Mouse (Mus musculus): Measurements from ENCODE around the gene Gm14406. TPM values are rescaled to one million over a fixed set of nuclear protein-coding genes. Genes with fewer than 3 reads are reported as not detected.
"Not testable (repeated sequence)": the region's sequence is repeated elsewhere in the genome, so short reads cannot be mapped to it uniquely, and the experiment has no call there.

Gm14406 gene
- total RNA-seq (2021) (not detected), polyA plus RNA-seq (2012; rRNA removed) (not detected in 2 replicates)
- long read RNA-seq: 0 reads

GRCm38 (mm10) chr2:177577998-177578397, at the start of gene Gm14406:
Gm14406 (minus strand) TSS chr2:177578210.
- H3K27ac ChIP-seq; H3K9ac ChIP-seq (ENCODE audit: low read depth, low read length); H3K36me3 ChIP-seq (ENCODE audit: control insufficient read depth, insufficient read depth, low read length); DNase-seq; H3K79me2 ChIP-seq (replicated peaks; ENCODE audit: control insufficient read depth, insufficient read depth, low read length); H3K4me3 ChIP-seq; H3K27me3 ChIP-seq (ENCODE audit: control insufficient read depth, insufficient read depth, low read length); H3K4me1 ChIP-seq (ENCODE audit: control insufficient read depth, insufficient read depth, low read length); intact Hi-C loops (cut with DNase I): not testable (repeated sequence)
- 75% methylated on average over 2 of the region's 2 CpGs for WGBS

- H3K4me3 ChIP-seq; H3K4me1 ChIP-seq (ENCODE audit: control insufficient read depth, insufficient read depth, low read length); H3K27ac ChIP-seq; H3K36me3 ChIP-seq (ENCODE audit: control insufficient read depth, insufficient read depth, low read length); intact Hi-C loops (cut with DNase I); H3K27me3 ChIP-seq (ENCODE audit: control insufficient read depth, insufficient read depth, low read length); H3K79me2 ChIP-seq (replicated peaks; ENCODE audit: control insufficient read depth, insufficient read depth, low read length); DNase-seq; H3K9ac ChIP-seq (ENCODE audit: low read depth, low read length): not testable (repeated sequence)
- WGBS: 74% methylated on average over 1 of the region's 2 CpGs
Observed at GRCm38 (mm10) chr2:177575141-177575540, 2.9 kb downstream of the Gm14406 start.

- intact Hi-C loops (cut with DNase I); H3K27ac ChIP-seq; H3K27me3 ChIP-seq (ENCODE audit: control insufficient read depth, insufficient read depth, low read length); DNase-seq; H3K4me1 ChIP-seq (ENCODE audit: control insufficient read depth, insufficient read depth, low read length); H3K36me3 ChIP-seq (ENCODE audit: control insufficient read depth, insufficient read depth, low read length); H3K79me2 ChIP-seq (replicated peaks; ENCODE audit: control insufficient read depth, insufficient read depth, low read length); H3K4me3 ChIP-seq; H3K9ac ChIP-seq (ENCODE audit: low read depth, low read length): not testable (repeated sequence)
- WGBS: 52% methylated on average over 4 of the region's 4 CpGs
Observed at GRCm38 (mm10) chr2:177559365-177559764, 18.6 kb downstream of the Gm14406 start.

GRCm38 (mm10) chr2:177555261-177555660, 22.7 kb downstream of the Gm14406 start:
- H3K27ac ChIP-seq; H3K4me1 ChIP-seq (ENCODE audit: control insufficient read depth, insufficient read depth, low read length); H3K27me3 ChIP-seq (ENCODE audit: control insufficient read depth, insufficient read depth, low read length); H3K9ac ChIP-seq (ENCODE audit: low read depth, low read length); H3K79me2 ChIP-seq (replicated peaks; ENCODE audit: control insufficient read depth, insufficient read depth, low read length); intact Hi-C loops (cut with DNase I); DNase-seq; H3K4me3 ChIP-seq; H3K36me3 ChIP-seq (ENCODE audit: control insufficient read depth, insufficient read depth, low read length): not testable (repeated sequence)
- no CpG with 5 or more reads among the region's 1 CpGs for WGBS

- DNase-seq; H3K27me3 ChIP-seq (ENCODE audit: control insufficient read depth, insufficient read depth, low read length); H3K9ac ChIP-seq (ENCODE audit: low read depth, low read length); H3K4me1 ChIP-seq (ENCODE audit: control insufficient read depth, insufficient read depth, low read length); H3K36me3 ChIP-seq (ENCODE audit: control insufficient read depth, insufficient read depth, low read length); H3K4me3 ChIP-seq; H3K79me2 ChIP-seq (replicated peaks; ENCODE audit: control insufficient read depth, insufficient read depth, low read length); H3K27ac ChIP-seq: not testable (repeated sequence)
- 65% methylated on average over 5 of the region's 5 CpGs for WGBS
- intact Hi-C loops (cut with DNase I): loop anchor here (5.0 kb wide), 1 partner anchor 465 kb away; the partner anchor contains the start of gene Gm14401
Observed at GRCm38 (mm10) chr2:177537717-177538116, 40.3 kb downstream of the Gm14406 start.

GRCm38 (mm10) chr2:177537141-177537540, 40.9 kb downstream of the Gm14406 start:
- not testable (repeated sequence) for H3K36me3 ChIP-seq (ENCODE audit: control insufficient read depth, insufficient read depth, low read length); H3K9ac ChIP-seq (ENCODE audit: low read depth, low read length); H3K4me3 ChIP-seq; H3K27me3 ChIP-seq (ENCODE audit: control insufficient read depth, insufficient read depth, low read length); DNase-seq; H3K27ac ChIP-seq; H3K4me1 ChIP-seq (ENCODE audit: control insufficient read depth, insufficient read depth, low read length); H3K79me2 ChIP-seq (replicated peaks; ENCODE audit: control insufficient read depth, insufficient read depth, low read length)
- 72% methylated on average over 2 of the region's 2 CpGs for WGBS
- intact Hi-C loops (cut with DNase I): loop anchor here (5.0 kb wide), 1 partner anchor 465 kb away; the partner anchor contains the start of gene Gm14401

- Histone ChIP-seq H3K36me3 (ENCODE audit: control insufficient read depth, insufficient read depth, low read length) (no peaks in the 10 kb centered on the region), H3K4me3 (no peak overlapping the region), H3K4me1 (ENCODE audit: control insufficient read depth, insufficient read depth, low read length) (no peaks in the 10 kb centered on the region), H3K27ac (no peak overlapping the region), H3K9ac (ENCODE audit: low read depth, low read length) (no peak overlapping the region), H3K79me2 (replicated peaks; ENCODE audit: control insufficient read depth, insufficient read depth, low read length) (no peaks in the 10 kb centered on the region), H3K27me3 (ENCODE audit: control insufficient read depth, insufficient read depth, low read length) (no peaks in the 10 kb centered on the region)
- DNase-seq: no peak
- intact Hi-C loops (cut with DNase I): loop anchor here (5.0 kb wide), 1 partner anchor 464 kb away; the partner anchor contains the start of gene Gm14401
- TF ChIP-seq POLR2A (IDR thresholded peaks at IDR 0.05; ENCODE audit: insufficient read depth, low read depth, low read length) (no peak), CTCF (IDR thresholded peaks at IDR 0.05) (no peak), EP300 (IDR thresholded peaks at IDR 0.05; ENCODE audit: insufficient read depth, low read depth, low read length) (no peak)
- WGBS: 65% methylated on average over 9 of the region's 9 CpGs
Observed at GRCm38 (mm10) chr2:177535876-177536275, 42.1 kb downstream of the Gm14406 start.

GRCm38 (mm10) chr2:177524171-177524570, 53.8 kb downstream of the Gm14406 start:
- H3K27ac ChIP-seq; H3K4me1 ChIP-seq (ENCODE audit: control insufficient read depth, insufficient read depth, low read length); H3K36me3 ChIP-seq (ENCODE audit: control insufficient read depth, insufficient read depth, low read length); DNase-seq; H3K4me3 ChIP-seq; H3K79me2 ChIP-seq (replicated peaks; ENCODE audit: control insufficient read depth, insufficient read depth, low read length); H3K9ac ChIP-seq (ENCODE audit: low read depth, low read length); intact Hi-C loops (cut with DNase I); H3K27me3 ChIP-seq (ENCODE audit: control insufficient read depth, insufficient read depth, low read length): not testable (repeated sequence)
- 86% methylated on average over 16 of the region's 16 CpGs for WGBS

- H3K36me3 ChIP-seq (ENCODE audit: control insufficient read depth, insufficient read depth, low read length); H3K4me1 ChIP-seq (ENCODE audit: control insufficient read depth, insufficient read depth, low read length); H3K79me2 ChIP-seq (replicated peaks; ENCODE audit: control insufficient read depth, insufficient read depth, low read length); intact Hi-C loops (cut with DNase I); H3K9ac ChIP-seq (ENCODE audit: low read depth, low read length); H3K4me3 ChIP-seq; H3K27me3 ChIP-seq (ENCODE audit: control insufficient read depth, insufficient read depth, low read length); DNase-seq; H3K27ac ChIP-seq: not testable (repeated sequence)
- WGBS: 85% methylated on average over 6 of the region's 6 CpGs
Observed at GRCm38 (mm10) chr2:177523674-177524073, 54.3 kb downstream of the Gm14406 start.

Measured in heart, adult 2 months (tissue).